Mouse (Mus musculus) midbrain, embryonic 10.5 days (tissue): ENCODE measurements around the gene Pglyrp2. TPM values are rescaled to one million over a fixed set of nuclear protein-coding genes. Genes with fewer than 3 reads are reported as not detected.

Experiments
- DNase-seq: peaks from one replicate; pipeline ENCODE4 v3.0.0-alpha.2; 2017; ENCODE audit warnings: low spot score
- H3K27ac ChIP-seq: fragments of 300-500 bp; sonication (generic); replicated peaks from 2 replicates; pipeline ENCODE4 v1.5.1; 2016; ENCODE audit warnings: mild to moderate bottlenecking
- H3K27me3 ChIP-seq: fragments of 300-500 bp; sonication (generic); 2 replicates; pipeline ENCODE4 v1.6.1; 2016; ENCODE audit warnings: low read depth, mild to moderate bottlenecking; ENCODE audit not compliant: poor library complexity, severe bottlenecking
- H3K36me3 ChIP-seq: fragments of 300-500 bp; sonication (generic); 2 replicates; pipeline ENCODE4 v1.6.1; 2016; ENCODE audit warnings: mild to moderate bottlenecking, moderate library complexity
- H3K4me1 ChIP-seq: fragments of 300-500 bp; sonication (generic); 2 replicates; pipeline ENCODE4 v1.6.1; 2016
- H3K4me3 ChIP-seq: fragments of 300-500 bp; sonication (generic); 2 replicates; pipeline ENCODE4 v1.5.1; 2016; ENCODE audit warnings: mild to moderate bottlenecking, moderate library complexity
- H3K9me3 ChIP-seq: fragments of 300-500 bp; sonication (generic); replicated peaks from 2 replicates; pipeline ENCODE4 v1.6.1; 2016; ENCODE audit warnings: mild to moderate bottlenecking
- WGBS: fragments of 180-500 bp; shearing (Covaris S2); methylation state at CpG from one replicate; pipeline ENCODE4 v1.1.7; 2016; 5-methylcytosine and 5-hydroxymethylcytosine counted together
- microRNA-seq: library from miRNA; unstranded; fragments of <30 nt; microRNA quantifications from one replicate; pipeline ENCODE4, GENCODE M21; 2017
- polyA plus RNA-seq: library from polyadenylated mRNA; unstranded; fragments of >200 nt; fragmentation: Nextera tagmentation; extraction: Ambion mirVana; gene quantifications from 2 replicates; pipeline ENCODE4 v1.2.1, GENCODE M21; 2016

Gene Pglyrp2
- polyA plus RNA-seq, 1 experiment from 2014 or later: not detected

GRCm38 (mm10) chr17:32365296-32365695 is 58.7 kb downstream of the Pglyrp2 start:
- 84% methylated on average over 1 of the region's 1 CpGs for WGBS
- Histone ChIP-seq H3K4me3 (peak overlapping the region; percentile 97), H3K9me3 (no peaks in the 10 kb centered on the region), H3K4me1 (peaks cover 40% of the 10 kb centered on the region), H3K36me3 (peaks cover 25% of the 10 kb centered on the region), H3K27ac (no peak overlapping the region; the same call in 1 of the 2 replicates), H3K27me3 (0 out of 2 replicates have a peak, but pooled peaks cover 6% of the 10 kb centered on the region)
- DNase-seq: no peak

GRCm38 (mm10) chr17:32364850-32365249 is 59.1 kb downstream of the Pglyrp2 start:
- peak overlapping the region; percentile 97 for H3K4me3 ChIP-seq
- no peaks in the 10 kb centered on the region for H3K9me3 ChIP-seq
- peak overlapping the region; percentile 98 for H3K27ac ChIP-seq
- H3K4me1 ChIP-seq: peaks cover 40% of the 10 kb centered on the region
- H3K36me3 ChIP-seq: peaks cover 30% of the 10 kb centered on the region
- H3K27me3 ChIP-seq: 0 out of 2 replicates have a peak, but pooled peaks cover 6% of the 10 kb centered on the region
- DNase-seq: no peak
- WGBS: 66% methylated on average over 5 of the region's 5 CpGs

DNA sequence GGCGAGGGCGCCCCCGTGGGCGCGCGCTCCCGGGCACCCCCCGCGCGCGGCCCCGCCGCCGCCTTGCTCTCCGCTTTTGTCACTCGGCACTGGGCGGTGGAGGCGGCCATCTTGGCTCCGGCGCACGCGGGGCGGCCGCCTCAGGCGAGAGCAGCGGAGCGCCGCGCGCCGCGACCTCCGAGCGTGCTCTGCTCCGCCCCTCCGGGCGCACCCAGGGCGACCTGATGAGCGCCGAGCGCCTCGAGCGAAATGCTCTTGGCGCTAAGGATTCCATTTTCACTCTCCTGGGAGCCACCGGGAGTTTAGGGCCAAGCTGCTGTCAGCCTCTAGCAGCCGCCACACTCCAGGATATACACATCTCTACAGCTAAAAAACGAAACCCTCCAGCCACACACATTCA is 59.6 kb downstream of the Pglyrp2 start:
- H3K4me1 ChIP-seq: peaks cover 40% of the 10 kb centered on the region
- peak overlapping the region; percentile 98 for H3K27ac ChIP-seq
- H3K9me3 ChIP-seq: no peaks in the 10 kb centered on the region
- H3K36me3 ChIP-seq: peaks cover 35% of the 10 kb centered on the region
- peak overlapping the region; percentile 97 for H3K4me3 ChIP-seq
- 0 out of 2 replicates have a peak, but pooled peaks cover 6% of the 10 kb centered on the region for H3K27me3 ChIP-seq
- under 1% methylated on average over 46 of the region's 47 CpGs for WGBS
- peak; percentile 88 for DNase-seq

DNA sequence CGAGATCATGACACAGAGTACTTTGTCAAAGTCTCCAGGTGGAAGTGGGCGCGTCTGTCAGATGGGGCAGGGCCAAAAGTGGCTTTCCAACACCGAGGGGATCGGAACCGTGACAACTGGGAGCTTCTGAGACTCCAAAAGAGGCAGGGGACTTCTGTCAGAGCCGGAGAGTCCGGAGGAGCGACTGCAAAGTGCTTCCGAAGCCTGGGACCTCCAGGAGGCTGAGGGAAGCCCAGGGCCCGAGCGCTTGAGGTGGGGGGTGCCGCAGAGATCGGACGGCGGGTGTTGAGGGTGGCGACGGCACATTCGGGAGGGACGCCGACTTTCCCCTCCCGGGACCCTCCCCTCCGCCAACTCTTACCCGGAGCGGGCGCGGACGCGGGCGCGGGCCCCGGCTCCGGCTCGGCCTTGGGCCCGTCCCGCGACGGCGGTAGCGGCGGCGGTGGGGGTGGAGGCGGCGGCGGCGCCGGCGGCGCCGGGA is 60.1 kb downstream of the Pglyrp2 start:
- no peak for DNase-seq
- under 1% methylated on average over 35 of the region's 50 CpGs for WGBS
- peaks cover 36% of the 10 kb centered on the region for H3K4me1 ChIP-seq

GRCm38 (mm10) chr17:32362686-32363085 is 61.3 kb downstream of the Pglyrp2 start:
- Histone ChIP-seq H3K4me3 (peak overlapping the region; percentile 97), H3K9me3 (no peaks in the 10 kb centered on the region), H3K4me1 (peaks cover 34% of the 10 kb centered on the region), H3K27me3 (no peaks in the 10 kb centered on the region), H3K27ac (peak overlapping the region; percentile 98), H3K36me3 (peaks cover 52% of the 10 kb centered on the region)
- no peak for DNase-seq
- WGBS: 86% methylated on average over 4 of the region's 4 CpGs

More for the DNA sequence above, 60.1 kb downstream of the Pglyrp2 start:
- Histone ChIP-seq H3K27me3 (0 out of 2 replicates have a peak, but pooled peaks cover 4% of the 10 kb centered on the region), H3K4me3 (peak overlapping the region; percentile 97), H3K9me3 (no peaks in the 10 kb centered on the region), H3K27ac (peak overlapping the region; percentile 98), H3K36me3 (peaks cover 40% of the 10 kb centered on the region)

Small RNA genes within 50 kb of the gene (microRNA-seq; reads per million reads assigned to microRNA genes)
- not detected for gene Gm22201

Other genes with a start within 250 kb of the Pglyrp2 start
- 0.19 and 0.24 TPM in 2 replicates for gene Ephx3, start 234.6 kb downstream of the Pglyrp2 start, polyA plus RNA-seq
- 110 and 112 TPM in 2 replicates for gene Brd4, start 139.4 kb downstream of the Pglyrp2 start, polyA plus RNA-seq
- gene Akap8, start 102.9 kb downstream of the Pglyrp2 start, polyA plus RNA-seq: 130 and 140 TPM in 2 replicates
- gene Akap8l, start 73.6 kb downstream of the Pglyrp2 start, polyA plus RNA-seq: 90.2 and 106 TPM in 2 replicates
- 22.3 and 25.6 TPM in 2 replicates for gene Wiz, start 34.7 kb downstream of the Pglyrp2 start, polyA plus RNA-seq
- gene Rasal3, start 20.6 kb downstream of the Pglyrp2 start, polyA plus RNA-seq: 0.40 and 0.42 TPM in 2 replicates
- gene Cyp4f39, start 28.6 kb upstream of the Pglyrp2 start, polyA plus RNA-seq: 0.15 and 0.87 TPM in 2 replicates
- gene Cyp4f17, start 81.9 kb upstream of the Pglyrp2 start, polyA plus RNA-seq: 6.4 and 8.7 TPM in 2 replicates
- 11.4 and 13.2 TPM in 2 replicates for gene Cyp4f16, start 112.4 kb upstream of the Pglyrp2 start, polyA plus RNA-seq
- 0.42 TPM in 1 of 2 replicates, not detected in the other for gene Cyp4f37, start 197.1 kb upstream of the Pglyrp2 start, polyA plus RNA-seq
- not detected in 2 replicates for gene Cyp4f40, start 234.7 kb upstream of the Pglyrp2 start, polyA plus RNA-seq